ENCODE assay signal across 12 mouse cellular contexts in the genomic region with DNA sequence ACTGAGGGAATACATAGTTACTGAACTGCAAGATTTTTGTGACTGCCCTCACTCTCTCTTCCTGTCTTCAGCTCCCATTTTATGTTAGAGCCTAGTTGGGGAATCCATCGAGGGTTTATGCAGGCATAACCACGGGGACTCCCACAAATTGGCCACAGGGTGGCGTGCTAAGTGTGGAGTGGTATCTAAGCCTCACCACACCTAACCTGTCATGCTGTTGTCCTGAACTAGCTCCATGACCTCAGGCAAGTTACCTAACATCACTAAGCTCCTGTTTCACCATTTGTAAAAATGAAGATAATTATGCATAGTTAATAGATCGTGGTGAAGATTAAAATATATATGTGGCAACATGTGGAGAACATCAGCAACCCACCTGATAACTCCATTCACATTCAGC.
DNase-seq lines count a peak whose midpoint lies in the region; ATAC-seq and TF ChIP-seq lines count a peak whose summit lies in the region.
"Had no signal": no experiment of that assay in that cellular context is flagged by ENCODE, and none has a peak within 500 bp of the region (broad histone marks: within the 10 kb centered on the region; RNA-seq: fewer than 3 reads in every experiment).

No protein-coding gene starts in this region.

- no peak for ATAC-seq in lung, postnatal 0 days
- ATAC-seq: inflammation-experienced regulatory T-cells, adult 6 months had no signal

- peak; percentile 14 for DNase-seq in heart, postnatal 4 days
- no peak for DNase-seq in heart, adult 18-20 months
- DNase-seq in CH12.LX (ENCODE audit: extremely low read depth), result peak; percentile 13
- peak; percentile 30 for DNase-seq in adrenal gland, postnatal 10 days
- no peak for DNase-seq in lung, postnatal 0 days (ENCODE audit: low spot score)
- no peak for DNase-seq in layer of hippocampus, adult 18-20 months (ENCODE audit: low spot score in 2 of 2)
- DNase-seq in spleen, adult 12 weeks (ENCODE audit: low spot score), result no peak
- DNase-seq: retina, postnatal 1 day had no signal

- H3K36me3 ChIP-seq in CH12.LX (replicated peaks in 1 of 2; ENCODE audit: control insufficient read depth in 1 of 2, insufficient read depth in 1 of 2, low read length in 1 of 2), result no peaks in the 10 kb centered on the region
- H3K36me3 ChIP-seq in lung, postnatal 0 days (ENCODE audit: insufficient read depth, low read length), result no peaks in the 10 kb centered on the region
- H3K36me3 ChIP-seq: G1E; midbrain, embryonic 10.5 days had no signal

- H3K4me2 ChIP-seq in CH12.LX (ENCODE audit: insufficient read depth, low read depth, poor library complexity, severe bottlenecking), result no peak overlapping the region
- no peak overlapping the region for H3K4me2 ChIP-seq in lung, postnatal 0 days (replicated peaks; ENCODE audit: low read depth, low read length)

- TF ChIP-seq RAD21 in CH12.LX (IDR thresholded peaks at IDR 0.05; ENCODE audit: low read depth, low read length), result peak; percentile 57

- H3K9ac ChIP-seq in CH12.LX (ENCODE audit: insufficient read depth, low read depth), result no peak overlapping the region
- H3K9ac ChIP-seq in lung, postnatal 0 days (replicated peaks; ENCODE audit: low read depth), result no peak overlapping the region

- TF ChIP-seq POLR2A in CH12.LX (IDR thresholded peaks at IDR 0.05; ENCODE audit: low read depth, low read length), result no peak

- dilution Hi-C loops in CH12.LX (cut with MboI; ENCODE audit: extremely low pct_ligation_motif_present, extremely low pct_unique_long_range_greater_than_20kb, low sequenced_read_pairs), result no loop called here

- no peaks in the 10 kb centered on the region for H3K79me2 ChIP-seq in CH12.LX (replicated peaks; ENCODE audit: control insufficient read depth, extremely low read depth, insufficient read depth, poor library complexity, severe bottlenecking)

- WGBS in lung, postnatal 0 days, result 73% methylated on average over 4 of the region's 4 CpGs

- no peaks in the 10 kb centered on the region for H3K9me3 ChIP-seq in CH12.LX (replicated peaks; ENCODE audit: low read length)
- H3K9me3 ChIP-seq in lung, postnatal 0 days (ENCODE audit: low read length), result no peaks in the 10 kb centered on the region
- H3K9me3 ChIP-seq: G1E; midbrain, embryonic 10.5 days had no signal

- peak in 1 of 2 experiments; percentile 57; a peak in 2 of 4 replicates for TF ChIP-seq CTCF in CH12.LX (conservative IDR thresholded peaks at IDR 0.05 in 1 of 2, IDR thresholded peaks at IDR 0.05 in 1 of 2; ENCODE audit: low read depth in 2 of 2, low read length in 2 of 2)
- TF ChIP-seq CTCF in lung, postnatal 0 days (IDR thresholded peaks at IDR 0.05), result peak; percentile 27; the same call in 1 of the 2 replicates

- H3K27ac ChIP-seq in CH12.LX (ENCODE audit: insufficient read depth, low read depth), result no peak overlapping the region
- no peak overlapping the region for H3K27ac ChIP-seq in lung, postnatal 0 days (ENCODE audit: low read length)
- H3K27ac ChIP-seq: layer of hippocampus, adult 2 months; midbrain, embryonic 10.5 days had no signal

- H3K4me1 ChIP-seq in CH12.LX (ENCODE audit: control insufficient read depth in 1 of 2, insufficient read depth in 2 of 2), result peaks cover 0 to 7% of the 10 kb centered on the region in 2 experiments; a peak in 1 of 4 replicates
- H3K4me1 ChIP-seq in lung, postnatal 0 days (ENCODE audit: insufficient read depth, low read depth, low read length), result no peaks in the 10 kb centered on the region
- H3K4me1 ChIP-seq: midbrain, embryonic 10.5 days had no signal

- H3K4me3 ChIP-seq in CH12.LX (replicated peaks in 1 of 3; ENCODE audit: low read depth in 2 of 3, low read length in 2 of 3, poor library complexity in 1 of 3), result no peak overlapping the region
- H3K4me3 ChIP-seq in lung, postnatal 0 days (ENCODE audit: low read depth, low read length), result no peak overlapping the region
- H3K4me3 ChIP-seq: layer of hippocampus, adult 2 months; midbrain, embryonic 10.5 days had no signal

- no peaks in the 10 kb centered on the region for H3K27me3 ChIP-seq in CH12.LX (replicated peaks)
- no peaks in the 10 kb centered on the region for H3K27me3 ChIP-seq in lung, postnatal 0 days (replicated peaks; ENCODE audit: insufficient read depth, low read length)

- in situ Hi-C loops in CH12.LX (cut with MboI; ENCODE audit: low pct_ligation_motif_present, low pct_unique_long_range_greater_than_20kb, low sequenced_read_pairs), result no loop called here

- TF ChIP-seq EP300 in CH12.LX (IDR thresholded peaks at IDR 0.05; ENCODE audit: low read length), result no peak
- no peak for TF ChIP-seq EP300 in lung, postnatal 0 days (IDR thresholded peaks at IDR 0.05)

TF ChIP-seq in CH12.LX, 34 proteins besides CTCF, POLR2A, EP300 and RAD21:
- TF ChIP-seq ZC3H11A (IDR thresholded peaks at IDR 0.05; ENCODE audit: low read depth, low read length) (peak; percentile 20), JUND (conservative IDR thresholded peaks at IDR 0.05; ENCODE audit: low read depth, low read length) (no peak), SMC3 (IDR thresholded peaks at IDR 0.05; ENCODE audit: low read depth, low read length) (peak; percentile 66), ZKSCAN1 (IDR thresholded peaks at IDR 0.05; ENCODE audit: borderline replicate concordance, low read depth, low read length) (no peak), HCFC1 (IDR thresholded peaks at IDR 0.05; ENCODE audit: low read depth, low read length) (no peak)

Comparison
In these comparisons a context has a peak if more than half of its experiments do, and no peak if none do; other contexts are left out.
1. DNase-seq: peak in heart, postnatal 4 days (single experiment), CH12.LX (single experiment) and adrenal gland, postnatal 10 days (single experiment); none in heart, adult 18-20 months (0 of 2), lung, postnatal 0 days (single experiment), layer of hippocampus, adult 18-20 months (0 of 2) and spleen, adult 12 weeks (single experiment).